Mouse (Mus musculus) heart, adult 2 months (tissue): ENCODE data around the gene Zfp418. TPM values are rescaled to one million over a fixed set of nuclear protein-coding genes. Genes with fewer than 3 reads are reported as not detected.

Source experiments
- polyA plus RNA-seq: library from polyadenylated mRNA; depleted of rRNA; stranded (reverse); fragments of >200 nt; gene quantifications from 2 replicates; pipeline ENCODE4 v1.2.3, GENCODE M21; 2012; rRNA removed
- total RNA-seq, 2 experiments: library from RNA; stranded (reverse); gene quantifications; 2 replicates each; pipeline ENCODE4 v1.2.3; 2021

Gene Zfp418
- total and polyA plus RNA-seq, 3 experiments, result 0.51 to 2.1 (median 2.0) TPM

Other genes starting within 250 kb of the Zfp418 start
- gene Aurkc, start 176.0 kb upstream of the Zfp418 start, total RNA-seq, result not detected
- not detected in 2 replicates for gene Aurkc, start 176.0 kb upstream of the Zfp418 start, polyA plus RNA-seq
- 1 to 10 TPM; 3.7 to 3.9 TPM for gene Zfp954, start 49.8 kb upstream of the Zfp418 start, total RNA-seq
- gene Zfp954, start 49.8 kb upstream of the Zfp418 start, polyA plus RNA-seq, result 2.6 and 4.1 TPM in 2 replicates
- under 1 TPM; 0.23 to 0.32 TPM for gene Zfp773, start 34.6 kb upstream of the Zfp418 start, total RNA-seq
- gene Zfp773, start 34.6 kb upstream of the Zfp418 start, polyA plus RNA-seq, result 0.14 and 0.20 TPM in 2 replicates
- 1 to 10 TPM; 1.3 to 2.3 TPM for gene Zfp772, start 38.7 kb downstream of the Zfp418 start, total RNA-seq
- 1.00 and 1.8 TPM in 2 replicates for gene Zfp772, start 38.7 kb downstream of the Zfp418 start, polyA plus RNA-seq
- gene Vmn2r29, start 76.0 kb downstream of the Zfp418 start, total RNA-seq, result under 1 TPM in 1 of 2 experiments, not detected in 1; 0.09 TPM
- 0.06 TPM in 1 of 2 replicates, not detected in the other for gene Vmn2r29, start 76.0 kb downstream of the Zfp418 start, polyA plus RNA-seq
- 1 to 10 TPM in 1 of 2 experiments, under 1 TPM in 1; 0.34 to 2.2 TPM for gene Gm45844, start 107.0 kb downstream of the Zfp418 start, total RNA-seq
- gene Gm45844, start 107.0 kb downstream of the Zfp418 start, polyA plus RNA-seq, result 0.20 and 0.98 TPM in 2 replicates
- 10 to 100 TPM; 50.1 to 55.4 TPM for gene Clcn4, start 129.5 kb downstream of the Zfp418 start, total RNA-seq
- 27.2 and 48.8 TPM in 2 replicates for gene Clcn4, start 129.5 kb downstream of the Zfp418 start, polyA plus RNA-seq
- gene Vmn2r30, start 166.3 kb downstream of the Zfp418 start, total RNA-seq, result not detected
- not detected in 2 replicates for gene Vmn2r30, start 166.3 kb downstream of the Zfp418 start, polyA plus RNA-seq
- not detected for gene Gm45783, start 203.2 kb downstream of the Zfp418 start, total RNA-seq
- not detected in 2 replicates for gene Gm45783, start 203.2 kb downstream of the Zfp418 start, polyA plus RNA-seq
- not detected for gene Vmn2r31, start 228.4 kb downstream of the Zfp418 start, total RNA-seq
- not detected in 2 replicates for gene Vmn2r31, start 228.4 kb downstream of the Zfp418 start, polyA plus RNA-seq